Mouse (Mus musculus): ENCODE measurements around the gene Phkg1. TPM values are rescaled to one million over a fixed set of nuclear protein-coding genes. Genes with fewer than 3 reads are reported as not detected.
"Not testable (repeated sequence)": the region's sequence is repeated elsewhere in the genome, so short reads cannot be mapped to it uniquely, and the experiment has no call there.

Gene Phkg1
- total RNA-seq, 2 experiments from 2014 or later, result 17.3 to 19.8 TPM

GRCm38 (mm10) chr5:129908242-129908965 is 10.1 kb upstream of the Phkg1 start, which contains the start of gene Nupr1l:
Gene Nupr1l (plus strand): TSS chr5:129908540.
- peak; percentile 87 to 90 for DNase-seq
- intact Hi-C loops (cut with DNase I), result loop anchor here (2.0 kb wide), 1 partner anchor 32 kb away; the partner anchor contains the start of gene Vkorc1l1

GRCm38 (mm10) chr5:129907775-129908174 is 9.4 kb upstream of the Phkg1 start:
- DNase-seq, result no peak
- intact Hi-C loops (cut with DNase I), result loop anchor here (2.0 kb wide), 1 partner anchor 33 kb away; the partner anchor contains the start of gene Vkorc1l1

- DNase-seq, result peak; percentile 84
- intact Hi-C loops (cut with DNase I), result no loop called here
Observed at GRCm38 (mm10) chr5:129895198-129896088, 2.9 kb downstream of the Phkg1 start, which contains the start of gene Zbed5. Gene Zbed5 (plus strand): TSS chr5:129895723.

GRCm38 (mm10) chr5:129890390-129890789 is 8.0 kb downstream of the Phkg1 start:
- DNase-seq; intact Hi-C loops (cut with DNase I): not testable (repeated sequence)

- intact Hi-C loops (cut with DNase I), result no loop called here
- peak; percentile 91 to 93 for DNase-seq
Observed at GRCm38 (mm10) chr5:129886911-129887636, 11.3 kb downstream of the Phkg1 start, which contains the start of gene Chchd2. Gene Chchd2 (minus strand): TSS chr5:129887470.

GRCm38 (mm10) chr5:129886271-129886670 is 12.1 kb downstream of the Phkg1 start:
- intact Hi-C loops (cut with DNase I), result no loop called here
- DNase-seq, result no peak

GRCm38 (mm10) chr5:129879888-129880287 is 18.5 kb downstream of the Phkg1 start:
- DNase-seq, result no peak
- intact Hi-C loops (cut with DNase I), result loop anchor here (2.0 kb wide), 1 partner anchor 269 kb away; no protein-coding TSS in a partner anchor

GRCm38 (mm10) chr5:129878946-129879345 is 19.4 kb downstream of the Phkg1 start:
- DNase-seq, result peak; percentile 74
- intact Hi-C loops (cut with DNase I), result loop anchor here (2.0 kb wide), 1 partner anchor 268 kb away; no protein-coding TSS in a partner anchor

- intact Hi-C loops (cut with DNase I), result loop anchor here (2.0 kb wide), 1 partner anchor 267 kb away; no protein-coding TSS in a partner anchor
- peak; percentile 37 to 53 for DNase-seq
Observed at GRCm38 (mm10) chr5:129877731-129878455, 20.5 kb downstream of the Phkg1 start.

GRCm38 (mm10) chr5:129875098-129875497 is 23.3 kb downstream of the Phkg1 start:
- DNase-seq, result no peak
- intact Hi-C loops (cut with DNase I), result no loop called here

GRCm38 (mm10) chr5:129873942-129874341 is 24.4 kb downstream of the Phkg1 start:
- DNase-seq, result no peak

GRCm38 (mm10) chr5:129871238-129871637 is 27.1 kb downstream of the Phkg1 start:
- intact Hi-C loops (cut with DNase I), result no loop called here
- DNase-seq, result no peak

More at GRCm38 (mm10) chr5:129873942-129874341, 24.4 kb downstream of the Phkg1 start:
- intact Hi-C loops (cut with DNase I), result no loop called here

- DNase-seq, result no peak
- intact Hi-C loops (cut with DNase I), result no loop called here
Observed at GRCm38 (mm10) chr5:129869238-129869995, 28.9 kb downstream of the Phkg1 start.

GRCm38 (mm10) chr5:129865841-129866240 is 32.5 kb downstream of the Phkg1 start:
- no peak for DNase-seq
- intact Hi-C loops (cut with DNase I), result no loop called here

GRCm38 (mm10) chr5:129864467-129864866 is 33.9 kb downstream of the Phkg1 start:
- DNase-seq, result peak; percentile 48 to 59
- intact Hi-C loops (cut with DNase I), result no loop called here

- no peak for DNase-seq
- intact Hi-C loops (cut with DNase I), result no loop called here
Observed at GRCm38 (mm10) chr5:129862325-129862724, 36.0 kb downstream of the Phkg1 start.

- intact Hi-C loops (cut with DNase I), result no loop called here
- no peak for DNase-seq
Observed at GRCm38 (mm10) chr5:129856414-129856813, 41.9 kb downstream of the Phkg1 start.

- no peak for DNase-seq
- intact Hi-C loops (cut with DNase I), result no loop called here
Observed at GRCm38 (mm10) chr5:129855163-129855562, 43.2 kb downstream of the Phkg1 start.

GRCm38 (mm10) chr5:129847558-129847820 is 50.9 kb downstream of the Phkg1 start:
- intact Hi-C loops (cut with DNase I), result no loop called here
- no peak for DNase-seq

All from heart, postnatal 36 days (tissue).